Mouse (Mus musculus) liver, postnatal 0 days (tissue): ENCODE results near the gene Chn2. TPM values are rescaled to one million over a fixed set of nuclear protein-coding genes. Genes with fewer than 3 reads are reported as not detected.

ENCODE experiments used
- ATAC-seq: fragments of 200-750 bp; cut with Nextera tagmentation; 2 replicates; pipeline ENCODE4 v1.8.0; 2017; ENCODE audit warnings: mild to moderate bottlenecking, moderate library complexity
- DNase-seq: peaks from one replicate; pipeline ENCODE4 v3.0.0-alpha.2; 2016
- H3K27ac ChIP-seq: fragments of 300-500 bp; sonication (generic); 2 replicates; pipeline ENCODE4 v1.5.1; 2014; ENCODE audit warnings: antibody characterized with exemption, moderate library complexity, mild to moderate bottlenecking, low read depth
- H3K27me3 ChIP-seq: fragments of 300-500 bp; sonication (generic); 2 replicates; pipeline ENCODE4 v1.6.1; 2014; ENCODE audit warnings: low read length, control low read depth, mixed read lengths; ENCODE audit not compliant: insufficient read depth
- H3K36me3 ChIP-seq: fragments of 300-500 bp; sonication (generic); replicated peaks from 2 replicates; pipeline ENCODE4 v1.6.1; 2014; ENCODE audit warnings: mild to moderate bottlenecking, control low read depth, low read length, moderate library complexity, mixed read lengths; ENCODE audit not compliant: insufficient read depth
- H3K4me1 ChIP-seq: fragments of 300-500 bp; sonication (generic); 2 replicates; pipeline ENCODE4 v1.6.1; 2014; ENCODE audit warnings: antibody characterized with exemption, mild to moderate bottlenecking, control low read depth; ENCODE audit not compliant: insufficient read depth
- H3K4me2 ChIP-seq: fragments of 300-500 bp; sonication (generic); 2 replicates; pipeline ENCODE4 v1.6.1; 2014; ENCODE audit warnings: low read depth, mild to moderate bottlenecking, low read length, moderate library complexity, mixed read lengths
- H3K4me3 ChIP-seq: fragments of 300-500 bp; sonication (generic); 2 replicates; pipeline ENCODE4 v1.5.1; 2014; ENCODE audit warnings: low read depth, low read length
- H3K9ac ChIP-seq: fragments of 300-500 bp; sonication (generic); replicated peaks from 2 replicates; pipeline ENCODE4 v1.6.1; 2014; ENCODE audit warnings: mild to moderate bottlenecking, moderate library complexity
- H3K9me3 ChIP-seq: fragments of 300-500 bp; sonication (generic); 2 replicates; pipeline ENCODE4 v1.6.1; 2016; ENCODE audit warnings: mild to moderate bottlenecking, control low read depth, low read length, mixed read lengths
- CTCF ChIP-seq: sonication (generic); IDR thresholded peaks from 2 replicates; pipeline ENCODE4 v1.5.1; 2016; ENCODE audit warnings: antibody characterized with exemption, low read depth
- EP300 ChIP-seq: IDR thresholded peaks from 2 replicates; pipeline ENCODE4 v1.6.1; 2016; ENCODE audit warnings: antibody characterized with exemption, low read depth, mild to moderate bottlenecking
- WGBS: fragments of 180-500 bp; shearing (Covaris S2); extraction: QIAGEN DNeasy Blood & Tissue Kit; methylation state at CpG from one replicate; pipeline ENCODE4 v1.1.7; 2014; ENCODE audit not compliant: insufficient replicate concordance; 5-methylcytosine and 5-hydroxymethylcytosine counted together
- polyA plus RNA-seq: library from polyadenylated mRNA; unstranded; fragments of >200 nt; fragmentation: Nextera tagmentation; extraction: Ambion mirVana; gene quantifications from 2 replicates; pipeline ENCODE4 v1.2.1, GENCODE M21; 2015

Gene Chn2
- polyA plus RNA-seq, 1 experiment from 2014 or later, result 10.8 TPM

- Histone ChIP-seq H3K36me3 (no peaks in the 10 kb centered on the region), H3K9me3 (no peaks in the 10 kb centered on the region), H3K27ac (no peak overlapping the region), H3K4me1 (peaks cover 3% of the 10 kb centered on the region; the same call in 1 of the 2 replicates), H3K9ac (no peak overlapping the region), H3K27me3 (no peaks in the 10 kb centered on the region), H3K4me2 (no peak overlapping the region), H3K4me3 (no peak overlapping the region)
- TF ChIP-seq EP300 (no peak), CTCF (no peak)
- no peak for ATAC-seq
- no peak for DNase-seq
- 73% methylated on average over 5 of the region's 5 CpGs for WGBS
These were observed 93.9 kb downstream of the Chn2 start for GRCm38 (mm10) chr6:54133231-54133630.

- no peaks in the 10 kb centered on the region for H3K27me3 ChIP-seq
- no peak overlapping the region for H3K4me2 ChIP-seq
- no peak for ATAC-seq
- H3K4me3 ChIP-seq, result no peak overlapping the region
- 81% methylated on average over 9 of the region's 9 CpGs for WGBS
- no peak overlapping the region for H3K9ac ChIP-seq
- DNase-seq, result no peak
- no peak overlapping the region for H3K27ac ChIP-seq
- TF ChIP-seq EP300, result no peak
- H3K4me1 ChIP-seq, result 0 out of 2 replicates have a peak, but pooled peaks cover 1% of the 10 kb centered on the region
- H3K9me3 ChIP-seq, result no peaks in the 10 kb centered on the region
- H3K36me3 ChIP-seq, result no peaks in the 10 kb centered on the region
These were observed 98.8 kb downstream of the Chn2 start for GRCm38 (mm10) chr6:54138157-54138556.

- no peak for TF ChIP-seq CTCF
- TF ChIP-seq EP300, result no peak
- Histone ChIP-seq H3K4me2 (no peak overlapping the region), H3K4me3 (no peak overlapping the region), H3K27ac (no peak overlapping the region), H3K4me1 (peaks cover 14% of the 10 kb centered on the region), H3K36me3 (no peaks in the 10 kb centered on the region), H3K27me3 (no peaks in the 10 kb centered on the region), H3K9ac (no peak overlapping the region), H3K9me3 (no peaks in the 10 kb centered on the region)
- DNase-seq (no peak), ATAC-seq (no peak)
- WGBS, result 76% methylated on average over 4 of the region's 4 CpGs
These were observed 101.1 kb downstream of the Chn2 start for GRCm38 (mm10) chr6:54140488-54140887.

- ATAC-seq, result no peak
- Histone ChIP-seq H3K9ac (no peak overlapping the region), H3K9me3 (no peaks in the 10 kb centered on the region), H3K27me3 (no peaks in the 10 kb centered on the region), H3K27ac (no peak overlapping the region), H3K4me3 (no peak overlapping the region), H3K36me3 (no peaks in the 10 kb centered on the region), H3K4me2 (no peak overlapping the region), H3K4me1 (peaks cover 15% of the 10 kb centered on the region)
- no peak for TF ChIP-seq CTCF
- DNase-seq, result no peak
- 73% methylated on average over 3 of the region's 3 CpGs for WGBS
These were observed 101.8 kb downstream of the Chn2 start for GRCm38 (mm10) chr6:54141165-54141564.

- no peaks in the 10 kb centered on the region for H3K27me3 ChIP-seq
- peaks cover 15% of the 10 kb centered on the region for H3K4me1 ChIP-seq
- ATAC-seq (peak; percentile 47), DNase-seq (no peak)
- H3K9me3 ChIP-seq, result no peaks in the 10 kb centered on the region
- TF ChIP-seq CTCF, result no peak
- 0 out of 2 replicates have a peak, but pooled peaks have one; percentile 6 for TF ChIP-seq EP300
- peak overlapping the region; percentile 85 for H3K27ac ChIP-seq
- H3K4me2 ChIP-seq, result no peak overlapping the region
- H3K9ac ChIP-seq, result no peak overlapping the region
- WGBS, result 40% methylated on average over 11 of the region's 11 CpGs
- no peaks in the 10 kb centered on the region for H3K36me3 ChIP-seq
- H3K4me3 ChIP-seq, result no peak overlapping the region
These were observed 103.7 kb downstream of the Chn2 start for GRCm38 (mm10) chr6:54142848-54143651.

- H3K27ac ChIP-seq, result peak overlapping the region; percentile 85
- ATAC-seq (no peak), DNase-seq (no peak)
- H3K4me3 ChIP-seq, result no peak overlapping the region
- peaks cover 15% of the 10 kb centered on the region for H3K4me1 ChIP-seq
- no peak overlapping the region for H3K4me2 ChIP-seq
- no peaks in the 10 kb centered on the region for H3K9me3 ChIP-seq
- TF ChIP-seq CTCF (no peak), EP300 (0 out of 2 replicates have a peak, but pooled peaks have one; percentile 3)
- H3K27me3 ChIP-seq, result no peaks in the 10 kb centered on the region
- 51% methylated on average over 2 of the region's 2 CpGs for WGBS
- H3K36me3 ChIP-seq, result no peaks in the 10 kb centered on the region
- no peak overlapping the region for H3K9ac ChIP-seq
These were observed 104.3 kb downstream of the Chn2 start for GRCm38 (mm10) chr6:54143652-54143960.
